Mouse (Mus musculus) cerebellum, adult 9-10 months (tissue): ENCODE data around the gene P2rx1.

Source experiments
- DNase-seq: peaks from one replicate; pipeline ENCODE4 v3.0.0; 2022

Gene P2rx1

GRCm38 (mm10) chr11:72998771-72999170 lies at the start of gene P2rx1:
Gene P2rx1, plus strand, starts transcription at chr11:72999103.
- DNase-seq = no peak

GRCm38 (mm10) chr11:72951137-72952000 lies 47.5 kb upstream of the P2rx1 start:
- DNase-seq = peak; percentile 22

- DNase-seq = no peak
These were observed 46.7 kb upstream of the P2rx1 start for GRCm38 (mm10) chr11:72952226-72952625.

- no peak for DNase-seq
These were observed 46.2 kb upstream of the P2rx1 start for GRCm38 (mm10) chr11:72952697-72953096.

- DNase-seq = no peak
These were observed 45.8 kb upstream of the P2rx1 start for GRCm38 (mm10) chr11:72953116-72953439.

- peak; percentile 14 for DNase-seq
These were observed 45.3 kb upstream of the P2rx1 start for GRCm38 (mm10) chr11:72953440-72954151.

GRCm38 (mm10) chr11:72954216-72954615 lies 44.7 kb upstream of the P2rx1 start:
- DNase-seq = no peak

GRCm38 (mm10) chr11:72955339-72955974 lies 43.4 kb upstream of the P2rx1 start:
- DNase-seq = no peak

GRCm38 (mm10) chr11:72957318-72957717 lies 41.6 kb upstream of the P2rx1 start:
- DNase-seq = no peak

- no peak for DNase-seq
These were observed 38.8 kb upstream of the P2rx1 start for GRCm38 (mm10) chr11:72959924-72960679.

GRCm38 (mm10) chr11:72960723-72961071 lies 38.2 kb upstream of the P2rx1 start:
- DNase-seq = no peak

GRCm38 (mm10) chr11:72961072-72961980 lies 37.6 kb upstream of the P2rx1 start, which contains the start of gene Atp2a3:
Gene Atp2a3, plus strand, starts transcription at chr11:72961169.
- no peak for DNase-seq

GRCm38 (mm10) chr11:72962378-72962777 lies 36.5 kb upstream of the P2rx1 start:
- DNase-seq = no peak

- no peak for DNase-seq
These were observed 35.7 kb upstream of the P2rx1 start for GRCm38 (mm10) chr11:72963058-72963788.

GRCm38 (mm10) chr11:72963789-72964294 lies 35.1 kb upstream of the P2rx1 start:
- no peak for DNase-seq

GRCm38 (mm10) chr11:72974995-72975503 lies 23.9 kb upstream of the P2rx1 start:
- no peak for DNase-seq

GRCm38 (mm10) chr11:72982516-72982915 lies 16.4 kb upstream of the P2rx1 start:
- no peak for DNase-seq

GRCm38 (mm10) chr11:72983283-72983682 lies 15.6 kb upstream of the P2rx1 start:
- DNase-seq = no peak

GRCm38 (mm10) chr11:72986745-72987144 lies 12.2 kb upstream of the P2rx1 start:
- no peak for DNase-seq

- DNase-seq = no peak
These were observed 11.7 kb upstream of the P2rx1 start for GRCm38 (mm10) chr11:72987234-72987633.

GRCm38 (mm10) chr11:72987807-72988206 lies 11.1 kb upstream of the P2rx1 start:
- no peak for DNase-seq
